Mouse (Mus musculus) ES-Bruce4 (cell line): ENCODE results near the gene Dcps. TPM values are rescaled to one million over a fixed set of nuclear protein-coding genes. Genes with fewer than 3 reads are reported as not detected.

Experiments
- H3K27ac ChIP-seq: 2 replicates; pipeline ENCODE4 v1.5.1; 2012; ENCODE audit warnings: low read length, inconsistent platforms; ENCODE audit not compliant: insufficient read depth
- H3K27me3 ChIP-seq: 2 replicates; pipeline ENCODE4 v1.6.1; 2012; ENCODE audit warnings: mild to moderate bottlenecking, low read length, inconsistent platforms; ENCODE audit not compliant: control insufficient read depth, poor library complexity, insufficient read depth, severe bottlenecking
- H3K36me3 ChIP-seq: 2 replicates; pipeline ENCODE4 v1.6.1; 2012; ENCODE audit warnings: inconsistent platforms, mild to moderate bottlenecking, low read length, moderate library complexity; ENCODE audit not compliant: control insufficient read depth, poor library complexity, insufficient read depth, severe bottlenecking
- H3K4me1 ChIP-seq: one replicate; pipeline ENCODE4 v1.8.1; 2011; ENCODE audit warnings: low read length; ENCODE audit not compliant: control insufficient read depth, insufficient read depth
- H3K4me3 ChIP-seq: 2 replicates; pipeline ENCODE4 v1.5.1; 2011; ENCODE audit warnings: low read depth, mild to moderate bottlenecking, low read length
- H3K9ac ChIP-seq: 2 replicates; pipeline ENCODE4 v1.6.1; 2012; ENCODE audit warnings: low read depth, mild to moderate bottlenecking, inconsistent platforms; ENCODE audit not compliant: poor library complexity, severe bottlenecking
- H3K9me3 ChIP-seq: replicated peaks from 2 replicates; pipeline ENCODE4 v1.6.1; 2012; ENCODE audit warnings: mild to moderate bottlenecking, low read length, inconsistent platforms; ENCODE audit not compliant: control insufficient read depth, poor library complexity, insufficient read depth, severe bottlenecking
- CTCF ChIP-seq: IDR thresholded peaks from one replicate; pipeline ENCODE4 v1.8.1; 2011; ENCODE audit warnings: low read depth, low read length
- EP300 ChIP-seq: IDR thresholded peaks from 2 replicates; pipeline ENCODE4 v1.6.1; 2011; ENCODE audit warnings: low read depth, low read length; ENCODE audit not compliant: insufficient read depth
- POLR2A ChIP-seq: IDR thresholded peaks from one replicate; pipeline ENCODE4 v1.8.1; 2011; ENCODE audit warnings: low read length; ENCODE audit not compliant: insufficient read depth
- polyA plus RNA-seq: library from polyadenylated mRNA; stranded (reverse); fragments of >200 nt; gene quantifications from 2 replicates; pipeline ENCODE4 v1.2.4, GENCODE M21; 2011; ENCODE audit warnings: low read depth; ENCODE audit not compliant: missing spikeins, insufficient read depth, insufficient read length

Gene Dcps
- 41.1 and 41.4 TPM in 2 replicates for polyA plus RNA-seq

- Histone ChIP-seq H3K36me3 (peaks cover 4% of the 10 kb centered on the region; the same call in 1 of the 2 replicates), H3K9ac (peak within 1 kb of the TSS; percentile 43), H3K4me3 (peak within 1 kb of the TSS; percentile 82), H3K27ac (no peak within 1 kb of the TSS), H3K9me3 (no peaks in the 10 kb centered on the region), H3K27me3 (no peaks in the 10 kb centered on the region), H3K4me1 (peaks cover 1% of the 10 kb centered on the region)
- TF ChIP-seq EP300 (no peak), POLR2A (peak; percentile 31), CTCF (no peak)
Measured at GRCm38 (mm10) chr9:35175251-35176123, at the start of gene Dcps. Dcps (minus strand) TSS chr9:35176061.

DNA sequence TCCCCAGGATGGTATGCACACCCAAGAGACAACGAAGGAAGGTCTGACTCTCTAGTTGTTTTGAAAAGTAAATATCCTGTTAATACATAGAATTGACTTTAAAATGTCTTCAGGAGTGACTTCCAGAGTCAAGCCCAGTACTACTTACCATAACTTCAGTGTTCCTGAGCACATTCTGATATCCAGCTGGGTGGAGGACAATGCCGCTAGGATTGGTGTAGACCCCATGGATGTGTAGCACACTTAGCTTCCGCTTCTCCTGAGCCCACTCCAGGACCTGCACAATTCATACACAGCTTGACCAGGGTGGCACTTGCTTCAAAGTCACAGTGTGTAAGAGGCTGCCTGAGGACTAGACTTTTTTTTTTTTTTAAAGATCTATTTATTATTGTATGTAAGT lies 47.6 kb upstream of the Dcps start:
- TF ChIP-seq EP300, result no peak
- no peak for TF ChIP-seq POLR2A
- TF ChIP-seq CTCF, result no peak
- H3K4me1 ChIP-seq, result no peaks in the 10 kb centered on the region
- H3K36me3 ChIP-seq, result peaks cover 2% of the 10 kb centered on the region; the same call in 1 of the 2 replicates
- H3K27me3 ChIP-seq, result no peaks in the 10 kb centered on the region
- no peak overlapping the region for H3K27ac ChIP-seq
- no peak overlapping the region for H3K4me3 ChIP-seq
- H3K9me3 ChIP-seq, result no peaks in the 10 kb centered on the region
- H3K9ac ChIP-seq, result no peak overlapping the region

DNA sequence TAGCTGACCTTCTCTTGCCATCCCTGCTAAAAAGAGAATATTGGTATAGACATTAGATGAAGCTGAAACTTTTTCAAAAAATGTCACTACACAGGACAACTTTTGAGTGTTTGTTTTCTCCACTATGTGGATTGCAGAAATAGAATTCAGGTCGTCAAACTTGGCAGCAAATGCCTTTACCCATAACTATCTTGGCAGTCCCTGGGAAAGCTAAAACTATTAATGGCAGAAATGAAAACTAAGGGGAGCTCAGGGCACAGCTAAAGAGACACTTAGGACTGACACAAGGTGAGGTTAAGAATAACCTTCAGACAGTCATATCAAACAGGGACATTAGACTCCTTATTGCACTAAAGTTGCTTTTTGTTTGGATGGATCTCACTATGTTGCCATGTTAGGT lies 42.1 kb upstream of the Dcps start:
- Histone ChIP-seq H3K9ac (no peak overlapping the region), H3K27me3 (no peaks in the 10 kb centered on the region), H3K9me3 (no peaks in the 10 kb centered on the region), H3K27ac (no peak overlapping the region), H3K4me1 (no peaks in the 10 kb centered on the region), H3K36me3 (peaks cover 41% of the 10 kb centered on the region), H3K4me3 (no peak overlapping the region)
- TF ChIP-seq CTCF (no peak), POLR2A (no peak), EP300 (no peak)

- H3K27ac ChIP-seq, result peak overlapping the region; percentile 4; the same call in 1 of the 2 replicates
- no peaks in the 10 kb centered on the region for H3K9me3 ChIP-seq
- H3K4me1 ChIP-seq, result no peaks in the 10 kb centered on the region
- peaks cover 58% of the 10 kb centered on the region for H3K36me3 ChIP-seq
- H3K4me3 ChIP-seq, result peak overlapping the region; percentile 100
- no peak for TF ChIP-seq POLR2A
- TF ChIP-seq EP300, result no peak
- no peak for TF ChIP-seq CTCF
- no peaks in the 10 kb centered on the region for H3K27me3 ChIP-seq
- peak overlapping the region; percentile 72 for H3K9ac ChIP-seq
Measured at GRCm38 (mm10) chr9:35211573-35212511, 36.0 kb upstream of the Dcps start.

DNA sequence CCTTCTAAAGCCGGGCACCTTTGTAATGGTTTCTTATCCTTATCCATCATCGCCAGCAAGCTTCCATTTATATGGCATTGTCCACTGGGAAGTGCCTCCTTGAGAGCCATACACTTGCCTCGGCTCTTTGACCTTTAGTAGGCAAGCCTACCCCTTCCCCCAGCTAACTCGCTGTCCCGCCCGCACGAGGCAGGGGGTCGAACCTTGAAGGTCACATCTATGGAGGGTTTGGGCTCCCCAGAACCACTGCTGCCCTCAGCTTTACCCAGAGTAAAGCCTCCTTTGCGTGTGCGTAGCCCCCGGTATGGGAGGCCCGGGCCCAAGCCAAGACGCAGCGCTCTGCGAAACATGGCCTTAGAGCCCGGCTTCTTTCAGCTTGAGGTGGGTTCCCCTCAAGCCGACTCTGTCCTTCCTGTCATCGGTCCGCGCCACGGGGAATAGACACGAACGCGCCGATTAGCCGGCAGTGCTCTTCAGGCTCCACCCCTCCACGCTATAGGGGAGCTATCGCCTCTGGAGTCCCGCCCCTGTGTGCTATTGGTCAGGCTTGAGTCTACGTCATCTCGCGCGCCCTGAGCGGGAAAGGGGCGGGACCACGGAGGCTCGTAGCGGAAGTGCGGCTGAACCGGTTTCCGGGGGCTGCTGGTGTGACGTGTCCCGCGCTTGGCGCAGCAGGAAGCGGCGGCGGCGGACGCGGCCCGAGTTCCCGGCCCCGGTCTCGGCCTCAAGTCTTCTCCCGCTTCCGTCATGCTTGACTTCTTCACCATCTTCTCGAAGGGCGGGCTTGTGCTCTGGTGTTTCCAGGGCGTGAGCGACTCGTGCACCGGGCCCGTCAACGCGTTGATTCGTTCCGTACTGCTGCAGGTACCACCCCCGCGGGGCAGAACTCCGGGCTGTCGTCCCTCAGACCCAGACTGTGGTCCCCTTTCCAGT lies 34.9 kb upstream of the Dcps start, which contains the start of gene Foxred1:
Gene Foxred1 (minus strand): TSS at position 514 of the 933 bp plus-strand sequence.
- Histone ChIP-seq H3K36me3 (peaks cover 63% of the 10 kb centered on the region), H3K4me1 (no peaks in the 10 kb centered on the region), H3K9ac (peak within 1 kb of the TSS; percentile 72), H3K4me3 (peak within 1 kb of the TSS; percentile 100), H3K9me3 (no peaks in the 10 kb centered on the region), H3K27ac (peak within 1 kb of the TSS; percentile 24), H3K27me3 (no peaks in the 10 kb centered on the region)
- TF ChIP-seq POLR2A (peak; percentile 64), EP300 (no peak)
